Mouse (Mus musculus) splenic B cell, adult 2 months (primary cell): ENCODE data around the gene Ehmt1.

Source experiments
- DNase-seq: peaks from one replicate; pipeline ENCODE4 v3.0.0-alpha.2; 2011; ENCODE audit warnings: low read depth, low spot score
- H3K27me3 ChIP-seq: 2 replicates; pipeline ENCODE4 v1.6.1; 2012; ENCODE audit warnings: mild to moderate bottlenecking, low read length, moderate library complexity, mixed read lengths; ENCODE audit not compliant: control insufficient read depth, poor library complexity, insufficient read depth, severe bottlenecking
- H3K36me3 ChIP-seq: 2 replicates; pipeline ENCODE4 v1.6.1; 2012; ENCODE audit warnings: mild to moderate bottlenecking, low read length, moderate library complexity, mixed read lengths; ENCODE audit not compliant: control insufficient read depth, poor library complexity, insufficient read depth, severe bottlenecking

Gene Ehmt1

DNA sequence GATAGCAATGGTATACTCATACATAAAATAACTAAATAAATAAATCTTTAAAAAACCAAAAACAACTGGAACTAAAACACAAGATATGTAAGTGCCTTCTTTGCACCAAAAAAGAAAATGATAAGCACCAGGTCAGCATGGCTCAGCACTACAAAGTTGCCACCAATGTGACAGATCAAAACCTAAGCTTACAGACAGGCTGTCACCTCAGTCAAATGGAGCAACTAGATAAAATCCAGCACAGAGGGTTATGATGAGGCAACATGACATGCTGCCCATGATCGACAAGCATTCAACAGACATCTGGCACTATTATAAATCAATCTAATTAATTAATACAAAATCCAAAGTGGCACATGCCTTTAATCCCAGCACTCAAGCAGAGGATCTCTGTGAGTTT lies 25.2 kb downstream of the Ehmt1 start:
- Histone ChIP-seq H3K27me3 (no peaks in the 10 kb centered on the region), H3K36me3 (no peaks in the 10 kb centered on the region)
- DNase-seq: no peak

DNA sequence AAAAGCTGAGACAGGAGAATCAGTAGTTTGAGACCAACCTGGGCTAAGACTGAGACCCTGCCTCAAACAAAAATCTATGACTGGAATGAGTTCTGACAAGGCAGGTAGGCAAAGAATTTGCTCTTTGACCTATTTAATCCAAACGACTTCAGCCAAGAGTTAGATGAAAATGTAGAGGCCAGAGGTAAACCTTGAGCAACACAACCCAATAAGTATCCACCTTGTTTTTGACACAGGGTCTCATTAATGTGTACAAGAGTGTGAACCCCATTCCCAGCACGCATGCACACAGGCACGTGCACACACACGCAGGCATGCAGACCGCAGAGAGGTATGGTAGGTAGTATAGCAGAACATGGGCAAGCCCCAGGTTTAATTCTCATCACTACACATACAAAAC lies 27.1 kb downstream of the Ehmt1 start:
- DNase-seq: no peak
- H3K36me3 ChIP-seq: no peaks in the 10 kb centered on the region
- no peaks in the 10 kb centered on the region for H3K27me3 ChIP-seq

DNA sequence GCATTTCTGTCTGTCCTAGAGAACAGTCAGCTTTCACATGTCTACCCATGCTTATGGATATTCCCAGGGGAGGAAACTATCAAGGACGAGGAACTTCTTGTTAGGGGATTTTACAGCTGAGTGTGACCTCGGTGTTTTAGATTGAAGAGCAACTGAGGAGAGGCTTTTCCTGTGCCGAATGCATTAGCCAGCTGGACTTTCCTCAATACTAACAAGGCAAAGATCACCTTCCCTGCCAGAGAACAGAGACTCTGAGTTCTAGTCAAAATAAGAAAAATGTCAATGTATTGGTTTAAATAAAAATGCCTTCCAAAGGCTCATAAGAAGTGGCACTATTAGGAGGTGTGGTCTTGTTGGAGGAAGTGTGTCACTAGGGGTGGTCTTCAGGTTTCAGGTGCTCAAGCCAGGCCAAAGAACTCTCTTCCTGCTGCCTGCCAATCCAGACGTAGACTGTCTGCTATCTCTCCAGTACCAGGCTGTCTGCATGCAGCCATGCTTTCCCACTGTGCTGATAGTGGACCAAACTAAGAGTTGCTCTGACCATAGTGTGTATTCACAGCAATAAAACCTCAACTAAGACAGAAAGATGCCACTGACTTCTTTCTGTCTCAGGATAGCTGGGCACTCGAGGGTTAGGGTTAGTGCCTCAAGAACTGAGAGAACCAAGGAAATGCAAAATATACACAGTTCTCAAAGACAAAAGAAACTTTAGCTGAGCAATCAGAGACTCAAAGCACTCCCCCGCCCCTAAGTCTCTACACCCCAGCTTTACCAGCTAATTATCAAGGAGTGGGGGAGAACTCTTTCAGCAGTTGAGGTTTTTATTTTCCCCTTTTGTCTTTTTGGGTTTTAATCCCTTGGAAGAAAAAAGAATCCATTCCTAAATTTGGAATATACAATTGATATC lies 28.6 kb downstream of the Ehmt1 start:
- no peak for DNase-seq
- H3K36me3 ChIP-seq: no peaks in the 10 kb centered on the region
- H3K27me3 ChIP-seq: no peaks in the 10 kb centered on the region

DNA sequence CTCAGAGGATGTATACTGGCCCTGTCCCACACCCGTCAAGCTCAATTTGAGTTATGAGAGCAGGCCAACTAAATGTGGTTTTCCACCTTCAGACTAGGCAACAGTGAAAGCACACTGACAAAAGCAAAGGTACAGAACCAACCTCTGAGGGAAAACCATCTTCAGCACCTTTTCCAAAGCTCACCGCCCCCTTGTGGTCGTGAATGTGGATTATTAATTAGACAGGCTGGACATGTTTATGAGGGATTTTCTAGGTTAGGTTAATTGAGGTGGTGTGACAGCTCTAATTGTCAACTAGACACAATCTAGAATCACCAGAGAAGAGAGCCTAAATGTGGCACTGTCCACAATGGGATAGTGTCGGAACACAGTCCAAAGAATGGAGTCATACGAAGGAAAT lies 30.5 kb downstream of the Ehmt1 start:
- H3K36me3 ChIP-seq: no peaks in the 10 kb centered on the region
- no peaks in the 10 kb centered on the region for H3K27me3 ChIP-seq
- peak; percentile 48 for DNase-seq

DNA sequence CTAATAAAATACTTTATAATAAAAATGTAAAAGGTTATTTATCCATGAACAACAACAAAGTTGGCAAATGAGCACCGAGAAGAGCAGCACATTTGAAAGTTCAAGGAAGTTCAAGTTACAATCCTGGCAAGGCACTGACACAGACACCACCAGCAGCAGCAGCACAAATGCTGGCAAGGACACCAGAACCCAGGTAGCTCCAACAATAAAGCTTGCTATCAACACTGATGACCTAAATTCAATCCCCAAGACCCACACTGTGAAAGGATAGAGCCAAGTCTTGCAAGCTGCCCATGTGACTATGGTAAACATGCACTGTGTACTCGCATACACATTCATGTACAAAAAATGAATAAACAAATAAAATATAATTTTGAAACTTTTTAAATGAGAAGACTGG lies 38.7 kb downstream of the Ehmt1 start:
- H3K36me3 ChIP-seq: 0 out of 2 replicates have a peak, but pooled peaks cover 5% of the 10 kb centered on the region
- no peaks in the 10 kb centered on the region for H3K27me3 ChIP-seq
- DNase-seq: no peak

DNA sequence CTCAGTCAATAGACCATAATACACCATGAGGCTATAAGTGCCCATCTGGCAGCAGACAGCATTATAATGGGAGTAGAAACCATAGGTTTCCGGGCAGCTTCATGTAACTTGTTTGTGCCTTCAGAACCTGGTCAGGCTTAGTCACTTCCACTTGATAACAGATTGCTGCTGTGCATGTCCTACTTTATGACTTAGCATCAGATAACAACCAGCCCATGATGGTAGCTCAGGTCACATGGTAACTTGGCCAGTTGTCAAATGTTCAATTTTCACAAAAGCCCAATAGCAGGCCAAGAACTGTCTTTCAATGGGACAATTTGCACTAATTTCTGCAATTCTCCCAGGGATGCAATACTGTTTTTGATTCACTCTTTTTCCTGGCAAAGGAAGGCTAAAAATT lies 48.5 kb downstream of the Ehmt1 start:
- Histone ChIP-seq H3K36me3 (peaks cover 6% of the 10 kb centered on the region; the same call in 1 of the 2 replicates), H3K27me3 (no peaks in the 10 kb centered on the region)
- no peak for DNase-seq

DNA sequence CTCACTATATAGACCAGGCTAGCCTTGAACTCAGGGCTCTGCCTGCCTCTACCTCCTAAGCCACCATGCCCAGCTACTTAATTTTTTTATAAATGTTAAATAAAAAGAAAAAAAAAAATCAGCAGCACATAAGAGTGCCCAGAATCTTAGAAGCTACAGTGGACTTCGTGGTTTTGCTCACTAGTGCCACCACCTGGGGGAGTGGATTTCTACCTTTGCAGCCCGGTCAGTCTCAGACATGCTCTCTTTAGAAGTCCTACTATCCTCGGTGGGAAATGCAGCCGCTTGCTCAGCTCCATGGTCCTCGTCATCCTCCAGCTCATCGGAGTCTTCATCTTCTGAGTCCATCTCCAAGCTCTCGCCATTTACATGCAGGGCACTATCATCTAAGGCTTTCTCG lies 56.4 kb downstream of the Ehmt1 start:
- Histone ChIP-seq H3K27me3 (no peaks in the 10 kb centered on the region), H3K36me3 (peaks cover 8% of the 10 kb centered on the region)
- DNase-seq: peak; percentile 45

DNA sequence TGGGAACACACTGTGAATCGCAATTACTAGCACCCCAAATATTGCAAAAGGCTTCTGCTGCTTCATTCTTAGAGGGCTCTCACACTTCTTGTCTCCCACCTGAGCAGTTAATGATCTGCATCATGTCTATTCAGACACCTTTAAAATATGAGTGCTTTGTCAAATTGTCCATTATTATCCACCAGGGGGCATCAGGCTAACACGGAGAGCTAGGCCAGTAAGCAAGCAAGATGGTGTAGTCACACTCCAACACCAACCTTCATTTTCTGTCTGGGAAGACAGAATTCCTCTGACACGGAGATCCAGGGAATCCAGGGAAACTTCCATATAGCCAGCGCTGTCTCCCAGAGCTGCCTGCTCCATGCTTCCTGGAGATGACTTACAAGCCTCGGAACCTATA lies 67.0 kb downstream of the Ehmt1 start:
- peak; percentile 69 for DNase-seq
- Histone ChIP-seq H3K27me3 (no peaks in the 10 kb centered on the region), H3K36me3 (peaks cover 13% of the 10 kb centered on the region)

DNA sequence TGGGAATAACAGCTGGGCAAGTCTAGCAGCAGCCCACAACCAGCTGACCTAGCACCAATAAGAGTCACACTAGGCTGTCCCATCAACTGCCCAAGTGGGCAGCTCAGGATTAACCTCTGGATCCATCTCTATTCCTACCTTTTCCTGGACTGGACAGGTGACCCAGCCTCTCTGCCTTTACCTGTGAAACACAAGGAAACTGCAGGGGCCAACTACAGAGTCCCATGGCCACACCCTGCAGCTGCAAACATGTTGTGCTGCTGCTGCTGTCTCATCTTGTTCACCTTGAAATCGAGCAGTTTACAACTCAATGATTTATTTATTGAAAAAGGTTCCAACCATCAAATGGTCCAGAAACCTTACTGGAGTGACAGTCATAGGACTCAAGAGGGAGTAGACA lies 72.9 kb downstream of the Ehmt1 start:
- Histone ChIP-seq H3K27me3 (no peaks in the 10 kb centered on the region), H3K36me3 (peaks cover 6% of the 10 kb centered on the region)
- DNase-seq: no peak

DNA sequence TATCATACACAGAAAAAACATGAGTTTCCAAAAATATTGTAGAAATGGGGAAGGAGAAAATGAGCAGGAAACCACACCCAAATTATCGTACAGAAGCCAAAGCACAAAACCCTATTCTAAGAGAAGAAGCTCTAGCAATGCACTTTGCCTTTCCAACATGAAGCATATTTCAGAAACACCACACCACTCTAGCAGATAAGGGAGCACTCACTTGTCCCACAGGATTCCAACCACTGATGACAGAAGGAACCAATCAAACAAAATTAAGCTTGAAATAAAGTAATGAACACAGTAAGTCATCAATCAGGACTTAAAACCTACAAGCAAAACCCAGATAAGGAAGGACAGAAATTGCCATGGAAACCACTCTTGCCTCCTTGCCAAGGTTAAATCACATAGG lies 74.2 kb downstream of the Ehmt1 start:
- no peaks in the 10 kb centered on the region for H3K27me3 ChIP-seq
- peaks cover 2% of the 10 kb centered on the region; the same call in 1 of the 2 replicates for H3K36me3 ChIP-seq
- DNase-seq: no peak

DNA sequence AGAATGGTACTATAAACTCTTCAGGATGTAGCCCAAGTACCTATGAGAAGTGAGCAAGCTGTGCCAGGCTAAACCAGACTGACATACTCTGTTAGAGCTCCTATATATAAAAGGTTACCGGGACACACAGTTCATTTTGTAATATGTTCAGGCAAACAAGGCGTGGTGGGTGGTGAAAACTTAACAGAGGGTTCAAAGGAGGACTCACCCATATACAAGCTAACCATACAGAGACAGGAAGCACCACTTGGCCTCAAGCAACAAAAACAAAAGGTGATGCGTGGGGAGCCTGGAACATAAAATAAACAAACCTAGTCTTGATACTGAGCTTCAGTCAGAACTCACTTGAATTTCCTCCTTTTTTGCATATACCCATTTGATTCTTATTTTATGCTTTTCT lies 88.8 kb downstream of the Ehmt1 start:
- H3K27me3 ChIP-seq: no peaks in the 10 kb centered on the region
- peaks cover 4% of the 10 kb centered on the region for H3K36me3 ChIP-seq
- no peak for DNase-seq

DNA sequence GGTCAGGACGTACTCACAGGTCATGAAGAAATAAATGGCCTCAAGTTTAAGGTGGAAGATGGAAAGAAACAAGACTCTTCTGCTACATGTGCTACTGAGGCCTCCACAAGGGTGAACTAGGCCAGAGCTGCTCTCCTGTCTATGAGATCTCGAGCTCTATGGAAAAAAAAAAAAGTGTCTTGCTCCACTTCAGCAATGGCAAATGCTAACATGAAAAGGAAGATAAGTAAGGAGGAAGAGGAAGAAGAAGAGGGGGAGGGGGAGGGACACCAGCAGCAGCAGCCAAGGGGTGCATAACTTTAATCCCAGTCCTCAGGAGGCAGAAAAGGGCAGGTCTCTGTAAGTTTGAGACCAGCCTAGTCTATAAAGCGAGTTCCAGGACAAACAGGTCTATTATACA lies 109.7 kb downstream of the Ehmt1 start:
- peaks cover 9% of the 10 kb centered on the region for H3K36me3 ChIP-seq
- H3K27me3 ChIP-seq: no peaks in the 10 kb centered on the region
- DNase-seq: no peak

DNA sequence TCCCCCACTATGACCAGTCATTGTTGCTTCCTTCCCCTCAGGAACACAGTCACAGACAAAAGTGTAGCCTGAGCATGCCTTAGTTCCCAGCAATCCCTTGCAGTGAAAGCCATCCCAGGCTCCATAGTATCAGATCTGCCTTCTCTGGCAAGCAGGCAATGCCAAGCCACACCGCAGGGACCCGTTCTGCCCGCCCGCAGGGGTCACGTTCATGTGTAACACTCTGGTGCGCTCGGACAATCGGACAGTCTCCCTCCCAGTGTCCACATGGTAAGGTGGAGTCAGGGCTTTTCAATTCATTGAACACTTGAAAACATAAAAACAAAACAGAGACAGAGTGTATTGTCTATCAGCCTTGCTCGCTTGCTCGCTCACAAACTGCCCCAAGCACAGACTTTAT lies 111.7 kb downstream of the Ehmt1 start:
- Histone ChIP-seq H3K27me3 (no peaks in the 10 kb centered on the region), H3K36me3 (peaks cover 14% of the 10 kb centered on the region)
- DNase-seq: no peak

DNA sequence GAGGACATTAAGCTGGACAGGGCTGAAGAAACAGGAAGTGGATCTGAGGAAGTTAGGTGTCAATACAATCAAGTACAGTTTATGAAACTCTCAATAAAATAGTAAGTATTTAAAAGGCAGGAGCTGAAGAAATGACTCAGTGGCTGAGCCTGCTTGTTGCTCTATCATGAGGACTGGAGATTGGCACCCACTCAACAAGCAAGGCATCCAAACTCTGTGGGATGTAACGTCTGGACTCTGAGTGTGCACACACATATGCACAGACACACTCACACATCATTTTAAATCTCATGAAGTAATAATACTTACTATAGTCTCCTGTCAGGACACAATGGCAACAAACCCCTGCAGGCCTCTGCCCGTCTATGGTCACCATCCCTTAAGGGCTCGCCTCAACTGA lies 112.4 kb downstream of the Ehmt1 start:
- no peak for DNase-seq
- peaks cover 16% of the 10 kb centered on the region for H3K36me3 ChIP-seq
- H3K27me3 ChIP-seq: no peaks in the 10 kb centered on the region

DNA sequence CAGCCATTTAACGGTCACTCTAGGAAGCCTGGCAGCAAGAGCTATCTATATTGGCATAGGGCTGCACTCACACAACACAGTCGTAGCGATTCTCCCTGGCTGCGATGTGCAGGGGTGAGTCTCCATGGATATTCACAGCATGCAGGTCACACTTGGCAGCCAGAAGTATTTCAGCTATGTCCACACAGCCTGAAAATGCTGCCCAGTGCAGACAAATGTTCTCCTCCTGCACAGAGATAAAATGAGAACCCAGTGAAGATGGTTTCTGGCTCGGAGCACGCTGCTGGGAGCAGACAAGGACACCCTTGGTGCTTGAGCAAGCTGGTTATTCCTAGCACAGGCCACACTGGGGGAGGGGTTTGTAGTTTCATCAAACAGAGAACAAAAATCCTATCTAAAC lies 113.3 kb downstream of the Ehmt1 start:
- DNase-seq: no peak
- no peaks in the 10 kb centered on the region for H3K27me3 ChIP-seq
- peaks cover 16% of the 10 kb centered on the region for H3K36me3 ChIP-seq

DNA sequence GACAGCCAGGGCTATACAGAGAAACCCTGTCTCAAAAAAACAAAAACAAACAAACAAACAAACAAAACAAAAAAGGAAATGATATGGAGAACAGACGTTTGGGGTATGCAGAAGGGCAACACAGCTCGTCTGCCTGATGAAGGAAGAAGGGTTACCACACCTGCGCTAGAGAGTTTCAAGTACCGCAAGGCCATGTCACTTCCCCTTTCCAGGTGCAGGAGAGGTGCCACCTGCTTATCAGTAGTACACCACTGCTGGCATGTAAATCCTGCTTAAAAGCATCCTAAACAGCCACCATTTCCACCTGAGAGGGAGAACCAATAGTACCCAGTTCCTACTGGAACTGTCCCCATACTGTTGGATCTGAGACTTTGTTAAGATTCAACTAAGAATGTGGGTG lies 113.8 kb downstream of the Ehmt1 start:
- peaks cover 16% of the 10 kb centered on the region for H3K36me3 ChIP-seq
- H3K27me3 ChIP-seq: no peaks in the 10 kb centered on the region
- peak; percentile 14 for DNase-seq
